Mouse (Mus musculus) heart, adult 2 months (tissue): ENCODE data around the gene Nhsl1.

ENCODE experiments used
- CTCF ChIP-seq: fragments of 200-600 bp; IDR thresholded peaks from 2 replicates; pipeline ENCODE4 v1.8.1; 2022; ENCODE audit warnings: antibody characterized with exemption, mild to moderate bottlenecking, moderate library complexity
- POLR2A ChIP-seq: fragments of 200-500 bp; IDR thresholded peaks from 2 replicates; pipeline ENCODE4 v1.6.1; 2011; ENCODE audit warnings: mild to moderate bottlenecking, low read depth, low read length, control low read depth; ENCODE audit not compliant: insufficient read depth

GRCm38 (mm10) chr10:18471648-18472047 is 152.9 kb downstream of the Nhsl1 start:
- TF ChIP-seq POLR2A: no peak
- TF ChIP-seq CTCF: no peak
